Mouse (Mus musculus): Measurements from ENCODE around the gene Parpbp.

Parpbp gene

GRCm38 (mm10) chr10:88146707-88147477 is at the start of gene Parpbp, which contains the start of gene Nup37:
TSS of gene Parpbp (minus strand) at chr10:88146941.
TSS of gene Nup37 (plus strand) at chr10:88146992.
- DNase-seq (ENCODE audit: low spot score) = peak; percentile 86

DNA sequence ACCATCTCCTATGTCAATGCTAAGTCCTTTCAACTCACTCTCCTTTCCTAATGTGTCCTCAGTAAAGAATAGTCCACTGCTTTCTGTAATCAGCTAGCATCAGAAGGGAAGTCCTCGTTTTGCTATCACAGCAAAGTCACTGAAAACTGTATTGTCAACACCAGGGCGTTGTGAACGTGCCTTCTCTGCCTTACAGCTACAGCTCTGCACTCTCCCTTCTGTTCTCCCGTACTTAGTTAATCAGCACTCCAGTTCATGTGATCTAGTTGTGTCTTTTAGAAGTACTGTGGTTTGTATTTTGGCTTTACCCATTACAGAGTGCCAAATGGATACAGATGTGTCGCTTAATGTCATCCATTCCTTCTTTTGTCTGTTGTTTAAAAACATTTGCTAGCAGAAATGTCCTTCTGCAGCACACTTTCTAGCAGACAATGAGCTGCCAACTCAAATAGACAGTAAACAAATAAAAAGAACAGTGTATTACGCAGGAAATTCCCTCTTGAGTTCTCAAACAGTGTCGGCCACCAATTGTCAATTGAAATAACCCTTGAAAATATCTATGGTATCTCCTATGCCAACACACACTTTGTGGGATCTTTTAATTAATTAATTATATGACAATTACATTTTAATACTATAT is 20.8 kb upstream of the Parpbp start:
- DNase-seq (ENCODE audit: low spot score) = no peak

DNA sequence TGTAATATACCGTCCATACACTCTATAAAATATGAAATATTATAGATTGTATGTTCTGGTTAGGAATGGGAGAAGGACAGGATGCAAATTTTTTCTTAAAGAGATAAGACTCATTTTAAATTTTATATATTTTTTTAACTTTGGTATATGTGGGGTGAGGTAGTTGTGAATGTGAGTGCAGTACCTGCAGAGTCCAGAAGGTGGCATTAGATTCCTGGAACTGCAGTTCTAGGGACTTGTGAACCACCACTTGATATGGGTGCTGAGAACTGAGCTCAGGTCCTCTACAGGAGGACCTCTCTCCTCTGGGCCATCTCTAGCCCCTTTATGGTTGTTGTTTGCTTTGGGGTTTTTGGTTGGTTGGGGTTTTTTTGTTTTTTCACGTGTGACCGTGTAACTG is 19.4 kb upstream of the Parpbp start:
- DNase-seq (ENCODE audit: low spot score) = no peak

GRCm38 (mm10) chr10:88162676-88163075 is 15.9 kb upstream of the Parpbp start:
- no peak for DNase-seq (ENCODE audit: low spot score)

DNA sequence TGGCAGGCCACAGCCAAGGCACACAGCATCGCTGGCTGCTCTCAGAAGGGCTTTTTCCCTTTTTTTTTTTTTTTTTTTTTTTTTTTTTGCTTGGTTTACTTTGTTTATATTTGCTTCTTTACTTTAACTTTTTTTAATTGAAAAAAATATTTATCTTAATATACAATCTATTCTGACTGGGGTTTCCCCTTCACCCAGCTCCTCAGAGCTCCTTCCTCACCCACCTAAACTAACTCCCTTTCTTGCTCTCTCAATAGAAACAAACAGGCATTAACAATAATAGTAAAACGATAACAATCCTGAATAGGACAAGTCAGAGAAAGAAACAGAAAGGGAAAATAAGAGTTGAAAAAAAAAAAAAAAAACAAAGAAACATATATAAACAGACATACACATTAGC is 15.4 kb upstream of the Parpbp start:
- DNase-seq (ENCODE audit: low spot score) = no peak

- no peak for DNase-seq (ENCODE audit: low spot score)
Measured at GRCm38 (mm10) chr10:88151658-88152057, 4.9 kb upstream of the Parpbp start.

GRCm38 (mm10) chr10:88150381-88150780 is 3.6 kb upstream of the Parpbp start:
- no peak for DNase-seq (ENCODE audit: low spot score)

GRCm38 (mm10) chr10:88146187-88146586 is 554 bp downstream of the Parpbp start:
- no peak for DNase-seq (ENCODE audit: low spot score)

GRCm38 (mm10) chr10:88135630-88136029 is 11.1 kb downstream of the Parpbp start:
- DNase-seq (ENCODE audit: low spot score) = no peak

GRCm38 (mm10) chr10:88119721-88120120 is 27.0 kb downstream of the Parpbp start:
- DNase-seq (ENCODE audit: low spot score) = no peak

- no peak for DNase-seq (ENCODE audit: low spot score)
Measured at GRCm38 (mm10) chr10:88113290-88113689, 33.5 kb downstream of the Parpbp start.

DNA sequence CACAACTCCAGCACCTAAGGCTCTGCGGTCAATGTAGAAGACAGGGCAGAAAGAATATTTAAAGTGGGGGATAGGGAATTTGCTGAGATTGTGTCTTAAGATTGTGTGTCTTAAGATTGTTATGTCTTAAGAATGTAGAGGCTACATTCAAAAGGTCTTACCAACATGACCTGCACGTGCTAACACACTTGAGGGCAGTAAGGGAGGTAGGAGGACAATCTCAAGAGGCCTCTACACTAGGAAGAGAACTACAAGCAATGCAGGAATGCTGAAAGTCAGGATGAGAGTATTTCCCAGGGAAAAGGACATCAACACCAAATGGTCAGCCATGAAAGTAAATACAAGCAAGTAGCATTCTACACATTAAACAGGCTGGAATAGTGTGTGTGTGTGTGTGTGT is 40.6 kb downstream of the Parpbp start:
- no peak for DNase-seq (ENCODE audit: low spot score)

- DNase-seq (ENCODE audit: low spot score) = no peak
Measured at GRCm38 (mm10) chr10:88090772-88091171, 56.0 kb downstream of the Parpbp start, which contains the start of gene Pmch. TSS of gene Pmch (plus strand) at chr10:88091072.

- no peak for DNase-seq (ENCODE audit: low spot score)
Measured at GRCm38 (mm10) chr10:88067377-88067776, 79.4 kb downstream of the Parpbp start.

GRCm38 (mm10) chr10:88064872-88065271 is 81.9 kb downstream of the Parpbp start:
- DNase-seq (ENCODE audit: low spot score) = no peak

GRCm38 (mm10) chr10:88063436-88063835 is 83.3 kb downstream of the Parpbp start:
- no peak for DNase-seq (ENCODE audit: low spot score)

- DNase-seq (ENCODE audit: low spot score) = peak; percentile 16
Measured at GRCm38 (mm10) chr10:88056950-88057649, 89.6 kb downstream of the Parpbp start.

DNA sequence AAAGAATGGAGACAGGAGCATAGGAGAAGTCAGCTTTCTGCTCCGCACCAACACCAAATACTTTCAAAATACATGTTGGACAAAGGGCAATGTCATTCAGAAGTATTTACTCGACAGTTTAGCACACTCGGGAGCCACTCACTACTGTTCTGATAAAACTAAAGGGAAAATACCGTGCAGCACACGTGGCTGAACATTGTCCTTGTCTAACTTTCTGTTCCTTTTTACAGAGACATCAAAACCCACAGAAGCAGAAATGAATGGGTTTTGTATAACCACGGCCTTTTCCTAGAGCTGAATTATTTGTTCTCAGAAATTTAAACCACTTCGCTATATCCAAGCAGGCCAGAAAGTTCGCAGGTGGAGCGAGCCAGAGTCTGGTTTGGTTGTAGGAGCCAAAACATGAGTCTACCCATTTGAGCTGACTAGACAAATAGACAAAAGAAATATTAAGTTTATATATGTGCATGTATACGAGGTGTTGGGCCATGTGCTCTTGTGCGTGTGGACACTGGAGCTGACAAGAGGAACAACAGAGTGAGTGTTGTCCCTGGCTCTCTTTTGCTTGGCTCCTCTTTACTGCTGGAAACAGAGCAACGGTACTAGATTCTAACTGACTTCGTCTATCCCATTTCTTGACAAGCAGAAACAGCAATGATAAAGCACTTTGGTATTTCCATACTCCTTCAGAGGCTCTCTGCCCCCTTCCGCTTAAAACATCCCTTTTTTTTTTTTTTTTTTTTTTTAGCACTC is 92.3 kb downstream of the Parpbp start:
- DNase-seq (ENCODE audit: low spot score) = no peak

DNA sequence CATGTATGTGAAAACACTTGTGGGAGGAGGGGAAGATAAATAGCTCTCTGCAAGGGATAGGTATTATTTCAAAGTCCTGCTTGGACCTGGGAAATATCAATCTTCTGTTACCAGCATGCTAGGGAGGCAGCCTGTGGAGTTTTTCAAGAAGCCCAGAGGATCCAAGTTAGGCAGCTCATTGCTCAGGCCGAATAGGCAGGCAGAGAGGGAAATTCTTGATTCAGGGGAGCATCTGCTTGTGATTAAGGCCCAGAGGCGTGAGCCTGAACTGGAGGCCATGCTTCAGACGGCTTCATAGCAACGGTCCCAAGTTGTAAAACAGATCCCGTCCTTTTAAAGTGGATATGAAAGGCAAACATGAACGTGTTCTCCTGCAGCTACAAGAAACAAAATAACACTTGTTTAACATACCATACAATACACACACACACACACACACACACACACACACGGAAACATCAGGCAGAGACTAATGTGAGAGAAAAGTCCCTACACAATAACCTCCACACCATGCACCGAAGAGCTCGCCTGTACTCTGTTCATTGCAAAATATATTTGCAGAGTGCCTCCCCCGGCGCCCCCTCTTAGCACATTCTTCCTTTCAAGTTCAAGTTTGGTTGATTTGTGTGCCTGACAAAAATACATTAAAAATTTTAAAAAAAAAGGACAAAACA is 100.5 kb downstream of the Parpbp start:
- DNase-seq (ENCODE audit: low spot score) = no peak

- DNase-seq (ENCODE audit: low spot score) = no peak
Measured at GRCm38 (mm10) chr10:88044297-88044696, 102.4 kb downstream of the Parpbp start.
